Mouse (Mus musculus) layer of hippocampus, adult 18-20 months (tissue): ENCODE measurements around the gene Serpine1. TPM values are rescaled to one million over a fixed set of nuclear protein-coding genes. Genes with fewer than 3 reads are reported as not detected.

Experiments used
- DNase-seq, 2 experiments: peaks; one replicate each; pipeline ENCODE4 v3.0.0; 2022; ENCODE audit warnings: low spot score in 2 of 2
- total RNA-seq, 2 experiments: library from RNA; stranded (reverse); gene quantifications; 2 replicates each; pipeline ENCODE4 v1.2.3; 2021

Serpine1 gene
- total RNA-seq, 2 experiments from 2014 or later, result 0.40 to 0.94 TPM

DNA sequence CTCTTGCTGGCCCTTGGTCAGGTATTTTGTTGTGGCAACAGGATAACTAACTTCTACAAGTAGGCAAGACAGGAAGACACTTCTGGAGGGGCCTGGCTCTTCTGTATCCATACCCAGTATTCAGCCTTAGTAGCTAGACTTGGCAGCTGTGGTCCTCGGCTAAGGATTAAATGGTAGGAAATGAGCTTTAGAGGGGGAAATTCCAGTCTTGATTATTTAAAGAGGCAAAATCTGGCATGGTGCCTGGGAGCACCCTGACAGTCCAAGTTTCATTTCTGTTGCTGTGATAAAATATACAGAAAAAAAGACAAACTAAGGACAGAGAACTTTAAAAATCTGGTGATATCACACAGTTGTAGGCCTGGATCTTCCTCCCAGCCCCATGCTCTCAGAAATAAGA lies 24.0 kb upstream of the Serpine1 start:
- peak in 1 of 2 experiments; percentile 53 for DNase-seq

DNA sequence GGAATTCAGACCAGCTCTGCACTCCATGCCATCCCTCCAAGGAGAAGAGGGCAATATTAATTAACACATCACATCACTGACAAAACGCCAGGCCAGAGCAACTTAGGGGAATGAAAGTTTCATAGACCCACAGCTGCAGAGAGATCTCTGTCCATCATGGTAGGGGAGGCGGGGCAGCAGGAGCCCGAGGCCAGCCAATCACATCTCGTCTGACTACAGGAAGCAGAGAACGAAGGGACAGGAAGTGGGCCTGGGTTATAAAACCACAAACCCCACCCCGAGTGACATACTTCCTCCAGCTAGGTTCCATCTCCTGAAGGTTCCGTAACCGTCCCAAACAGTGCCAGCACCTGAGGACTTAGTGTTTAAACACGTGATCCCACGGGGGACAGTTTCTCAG lies 23.1 kb upstream of the Serpine1 start:
- DNase-seq, result no peak

DNA sequence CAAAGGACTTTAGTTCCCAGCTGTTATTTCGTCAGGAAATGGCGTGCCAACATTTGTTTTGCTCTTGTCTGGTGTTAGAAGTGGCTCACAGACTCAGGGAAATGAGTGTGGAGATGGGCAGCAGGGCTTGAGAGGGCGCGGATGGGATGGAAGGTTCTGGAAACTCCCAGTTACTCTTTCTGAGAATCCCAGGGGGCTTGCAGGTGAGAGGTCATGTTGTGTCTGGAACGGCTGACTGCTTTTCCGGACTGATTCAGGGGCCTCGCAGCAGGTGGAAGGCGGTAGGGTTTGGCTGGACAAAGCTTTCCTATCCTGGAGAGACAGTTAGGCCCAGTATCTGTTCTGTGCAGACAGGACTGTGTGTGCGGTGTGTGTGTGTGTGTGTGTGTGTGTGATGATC lies 21.7 kb upstream of the Serpine1 start:
- no peak for DNase-seq

GRCm38 (mm10) chr5:137091560-137091959 lies 19.5 kb upstream of the Serpine1 start:
- no peak for DNase-seq

DNA sequence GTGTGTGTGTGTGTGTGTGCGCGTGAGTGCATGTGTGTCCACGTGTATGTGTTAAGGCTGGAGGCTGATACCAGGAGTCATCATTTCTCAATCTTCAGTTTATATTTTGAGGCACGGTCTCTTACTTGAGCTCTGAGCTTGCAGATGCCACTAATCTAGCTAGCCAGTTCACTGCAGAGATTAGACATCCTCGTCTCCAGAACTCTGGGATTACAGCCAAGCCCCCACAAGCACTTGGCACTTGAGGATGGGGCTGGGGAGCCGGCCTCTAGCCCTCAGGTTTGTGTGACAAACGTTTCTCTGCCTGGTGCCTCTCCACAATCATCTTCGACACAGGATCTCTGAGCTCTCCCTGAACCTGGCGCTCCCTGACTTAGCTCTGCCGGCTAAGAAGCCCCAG lies 18.8 kb upstream of the Serpine1 start:
- no peak for DNase-seq

DNA sequence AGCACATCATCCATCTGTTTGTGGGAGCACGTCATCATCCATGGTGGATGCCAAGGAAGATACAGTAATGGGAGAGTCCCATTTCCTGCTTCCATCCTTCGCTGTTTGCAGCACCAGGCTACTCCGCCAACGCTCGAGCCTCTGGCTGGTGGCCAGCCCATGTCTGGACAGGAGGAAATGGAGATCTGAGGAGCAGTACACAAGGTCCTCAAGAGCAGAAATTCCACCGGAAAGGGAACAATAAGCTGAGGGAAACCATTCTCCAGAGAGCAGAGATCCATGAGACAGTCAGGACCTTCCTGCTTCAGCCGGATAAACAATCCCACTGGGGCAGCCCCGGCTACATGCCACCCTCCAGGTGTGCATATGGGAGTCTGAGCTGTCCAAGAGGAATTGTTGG lies 15.3 kb upstream of the Serpine1 start:
- no peak for DNase-seq

DNA sequence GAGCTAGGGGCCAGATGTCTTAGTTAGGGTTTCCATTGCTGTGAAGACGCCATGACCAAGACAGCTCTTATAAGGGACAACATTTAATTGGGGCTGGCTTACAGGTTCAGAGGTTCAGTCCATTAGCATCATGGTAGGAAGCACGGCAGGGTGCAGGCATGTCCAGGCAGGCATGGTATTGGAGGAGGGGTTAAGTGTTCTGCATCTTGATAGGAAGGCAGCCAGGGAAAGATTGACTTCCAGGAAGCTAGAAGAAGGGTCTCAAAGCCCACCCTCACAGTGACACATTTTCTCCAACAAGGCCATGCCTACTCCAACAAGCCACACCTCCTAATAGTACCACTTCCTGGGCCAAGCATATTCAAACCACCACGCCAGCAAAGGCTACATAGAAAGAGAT lies 13.7 kb upstream of the Serpine1 start:
- DNase-seq, result no peak

- DNase-seq, result no peak
These were observed 13.0 kb upstream of the Serpine1 start for GRCm38 (mm10) chr5:137085021-137085420.

GRCm38 (mm10) chr5:137083051-137083450 lies 11.0 kb upstream of the Serpine1 start:
- DNase-seq, result no peak

DNA sequence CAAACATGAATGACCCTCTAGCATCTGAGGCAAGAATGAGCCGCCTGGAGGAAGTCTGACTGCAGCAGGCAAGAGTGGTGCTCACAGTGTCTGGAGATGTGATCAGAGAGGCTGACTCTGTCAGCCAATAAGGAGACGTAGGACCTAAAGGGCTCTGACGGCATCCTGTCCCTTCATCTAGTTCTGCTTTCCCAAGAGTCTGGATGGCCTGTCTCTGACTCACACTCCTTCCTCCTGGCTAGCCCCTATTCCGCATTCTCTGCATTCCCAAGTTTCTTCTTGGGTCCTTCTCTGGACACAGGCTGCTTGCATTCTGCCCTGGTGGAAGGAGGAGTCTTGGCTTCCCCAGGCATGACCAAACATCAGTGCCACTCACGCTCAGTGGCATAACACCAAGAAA lies 7.8 kb upstream of the Serpine1 start:
- DNase-seq, result no peak

GRCm38 (mm10) chr5:137078616-137079015 lies 6.5 kb upstream of the Serpine1 start:
- DNase-seq, result no peak

DNA sequence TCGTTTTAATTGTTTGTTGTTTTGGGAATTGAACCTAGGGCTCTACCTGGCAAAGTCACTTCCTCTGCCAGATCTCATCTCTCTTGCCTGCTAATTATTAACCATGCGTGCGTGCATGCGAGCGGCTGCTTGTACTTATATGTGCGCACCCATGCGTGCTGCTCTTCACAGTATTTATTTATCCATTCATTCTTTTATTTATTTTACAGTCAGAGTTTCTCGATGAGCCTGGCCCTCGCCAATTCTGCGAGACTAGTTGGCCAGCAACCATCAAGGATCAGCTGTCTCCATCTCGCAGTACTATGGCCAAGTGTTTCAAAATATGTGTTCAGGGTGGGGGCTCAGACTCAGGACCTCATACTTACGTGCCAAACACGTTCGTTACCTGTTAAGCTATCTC lies 6.0 kb upstream of the Serpine1 start:
- DNase-seq, result no peak

DNA sequence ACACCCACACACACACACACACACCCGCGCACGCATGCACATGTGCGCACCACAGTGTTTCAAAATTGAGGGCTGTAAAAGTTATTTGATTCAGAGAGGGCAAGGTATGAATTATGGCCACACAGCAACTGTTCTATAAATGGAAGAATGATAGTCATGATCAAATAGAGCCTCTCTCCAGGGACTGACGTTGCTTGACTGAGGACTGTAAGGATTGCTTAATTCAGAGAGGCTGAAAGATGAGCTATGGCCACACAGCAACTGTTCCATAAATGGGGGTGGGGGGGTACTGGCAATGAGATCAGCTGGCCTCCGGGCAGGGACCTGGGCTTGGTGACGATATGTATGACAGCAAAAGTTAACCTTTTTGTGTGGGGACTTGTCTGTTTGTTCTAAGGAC lies 5.1 kb upstream of the Serpine1 start:
- DNase-seq, result no peak

DNA sequence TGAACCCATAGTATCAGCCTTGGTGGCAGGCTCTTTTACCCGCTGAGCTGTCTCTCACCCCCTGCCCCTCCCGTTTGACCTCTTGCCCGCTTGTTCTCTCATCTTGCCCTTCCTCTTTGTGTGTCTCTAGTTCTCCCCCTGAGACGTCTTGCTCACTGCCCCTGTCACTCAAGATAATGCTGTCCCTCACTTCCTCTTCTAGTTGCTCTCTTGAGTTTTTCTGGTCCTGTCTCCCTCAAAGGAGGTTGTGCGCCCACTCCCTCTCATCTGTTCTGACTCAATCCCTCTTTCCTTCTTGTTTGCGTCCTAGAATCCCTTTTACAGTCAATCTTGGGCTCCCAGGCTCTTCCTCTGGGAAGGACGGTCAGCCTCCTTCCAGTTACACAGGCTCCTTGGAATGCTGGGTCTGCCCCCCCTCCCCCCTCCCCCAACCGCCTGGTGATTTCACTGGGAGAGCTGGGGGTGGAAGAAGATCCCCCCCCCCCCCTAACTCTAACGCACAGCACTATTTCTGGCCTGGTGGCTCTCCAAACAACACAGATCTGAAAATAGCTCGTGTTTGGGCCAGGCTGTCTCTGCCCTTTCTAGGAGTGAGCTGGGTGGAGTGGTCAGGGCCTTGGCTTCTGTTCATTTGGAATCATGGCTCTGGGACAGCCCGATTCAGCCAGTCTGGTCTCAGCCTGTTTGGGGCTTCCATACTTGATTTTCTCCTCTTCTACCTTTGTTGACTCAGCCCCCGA lies 4.3 kb upstream of the Serpine1 start:
- no peak for DNase-seq

DNA sequence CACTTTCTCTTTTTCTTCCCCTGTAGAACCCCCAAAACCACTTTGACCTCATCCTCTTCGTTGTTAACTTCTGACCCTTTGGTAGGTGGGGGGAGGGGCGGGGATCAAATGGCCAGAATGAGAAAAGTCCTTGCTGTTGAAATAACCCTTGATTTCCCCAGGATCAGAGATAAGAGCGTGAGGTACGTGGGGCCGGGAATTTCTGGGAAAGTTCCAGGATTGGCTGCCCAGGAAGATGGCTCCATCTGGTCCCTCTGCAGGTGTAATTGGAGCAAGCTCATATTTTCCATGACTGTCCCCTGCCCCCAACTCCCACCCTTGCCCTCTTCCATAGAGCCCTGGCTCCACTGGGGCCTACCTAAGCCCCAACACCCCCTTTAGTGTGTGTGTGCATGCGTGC lies 3.7 kb upstream of the Serpine1 start:
- no peak for DNase-seq

DNA sequence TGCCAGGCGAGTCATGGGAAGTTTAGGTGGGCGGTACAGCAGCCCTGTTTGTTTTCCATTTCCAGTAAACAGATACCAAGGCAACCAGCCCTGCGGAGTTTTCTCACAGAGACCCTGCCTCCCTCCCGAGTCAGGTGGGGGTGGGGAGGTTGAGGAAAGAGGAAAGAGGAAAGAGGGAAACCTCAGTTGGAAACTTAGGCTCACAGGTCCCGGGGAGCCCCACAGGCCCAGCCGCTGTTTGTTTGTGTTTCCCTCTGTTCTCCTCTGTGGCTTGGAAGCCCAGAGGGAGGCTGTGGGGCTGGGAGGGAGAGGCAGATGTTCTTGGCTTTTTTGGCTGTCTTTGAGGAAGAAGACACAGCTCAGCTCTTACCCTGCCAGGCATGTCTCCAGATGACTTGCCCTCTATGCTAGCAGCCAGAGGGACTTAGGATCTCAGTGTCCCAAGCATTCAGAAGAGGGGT lies 2.2 kb upstream of the Serpine1 start:
- DNase-seq, result no peak

- DNase-seq, result no peak
These were observed 1.1 kb upstream of the Serpine1 start for GRCm38 (mm10) chr5:137073141-137073540.

DNA sequence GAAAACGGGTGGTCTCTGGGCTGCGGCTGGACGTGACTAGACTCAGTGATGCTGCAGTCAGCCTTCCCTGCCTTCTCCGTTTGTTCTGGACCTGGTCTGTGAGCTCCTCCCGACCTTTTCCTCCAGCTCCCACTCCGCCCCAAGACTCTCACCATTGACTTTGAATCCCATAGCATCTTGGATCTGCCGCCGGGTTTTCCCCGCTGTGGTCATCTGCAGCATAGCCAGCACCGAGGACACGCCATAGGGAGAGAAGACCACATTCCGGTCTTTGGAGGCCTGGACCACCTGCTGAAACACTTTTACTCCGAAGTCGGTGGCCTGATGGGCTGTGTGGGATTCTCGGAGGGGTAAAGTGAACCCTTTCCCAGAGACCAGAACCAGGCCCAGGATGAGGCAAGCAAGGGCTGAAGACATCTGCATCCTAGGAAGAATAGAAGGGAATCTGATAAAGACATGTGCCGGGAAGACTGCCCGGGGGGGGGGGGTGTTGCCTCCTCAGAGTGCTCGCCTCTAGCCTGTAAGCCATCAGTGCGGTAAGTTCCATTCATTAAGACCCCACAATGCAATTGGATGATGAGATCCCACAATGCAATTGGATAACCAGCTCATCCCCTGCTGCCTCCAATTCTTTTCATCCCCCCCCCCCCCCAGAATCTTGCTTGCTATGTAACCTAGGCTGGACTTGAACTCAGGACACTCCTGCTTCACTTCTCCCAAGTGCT lies 1.0 kb downstream of the Serpine1 start:
- DNase-seq, result no peak

DNA sequence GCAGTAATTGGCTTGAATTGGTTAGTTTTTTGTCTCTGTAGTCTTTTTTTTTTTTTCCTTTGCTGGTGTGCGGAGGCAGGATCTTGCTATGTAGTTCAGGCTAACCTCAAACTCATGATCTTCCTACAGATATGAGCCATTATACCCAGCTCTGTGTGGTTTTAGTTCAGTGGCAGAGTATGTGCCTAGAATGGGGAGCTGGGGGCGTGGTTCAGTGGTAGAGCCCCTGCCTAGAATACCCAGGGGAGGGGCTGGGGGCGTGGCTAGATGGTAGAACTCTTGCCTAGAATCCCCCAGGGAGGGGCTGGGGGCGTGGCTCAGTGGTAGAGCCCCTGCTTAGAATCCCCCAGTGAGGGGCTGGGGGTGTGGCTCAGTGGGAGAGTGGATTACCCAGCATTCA lies 3.4 kb downstream of the Serpine1 start:
- no peak for DNase-seq

GRCm38 (mm10) chr5:137065923-137066322 lies 6.1 kb downstream of the Serpine1 start:
- no peak for DNase-seq

DNA sequence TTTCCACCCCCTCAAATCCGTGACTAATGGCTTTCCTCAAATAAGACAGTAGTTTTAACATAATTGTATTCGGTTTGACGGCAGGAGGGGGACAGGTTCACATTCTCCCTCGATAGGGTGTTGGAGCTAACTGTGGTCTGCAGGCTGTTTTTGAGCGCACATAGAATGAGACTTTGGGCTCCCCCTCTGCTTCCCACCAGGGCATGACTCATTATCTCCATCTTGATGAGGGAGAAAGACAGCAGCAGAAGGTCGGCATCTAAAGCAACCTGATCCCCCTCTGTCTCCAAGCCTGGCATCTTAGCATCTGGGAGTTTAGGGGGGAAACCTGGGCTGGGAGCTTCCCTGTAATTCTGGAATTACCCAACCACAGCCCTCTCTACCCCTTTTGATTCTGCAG lies 6.6 kb downstream of the Serpine1 start:
- no peak for DNase-seq

DNA sequence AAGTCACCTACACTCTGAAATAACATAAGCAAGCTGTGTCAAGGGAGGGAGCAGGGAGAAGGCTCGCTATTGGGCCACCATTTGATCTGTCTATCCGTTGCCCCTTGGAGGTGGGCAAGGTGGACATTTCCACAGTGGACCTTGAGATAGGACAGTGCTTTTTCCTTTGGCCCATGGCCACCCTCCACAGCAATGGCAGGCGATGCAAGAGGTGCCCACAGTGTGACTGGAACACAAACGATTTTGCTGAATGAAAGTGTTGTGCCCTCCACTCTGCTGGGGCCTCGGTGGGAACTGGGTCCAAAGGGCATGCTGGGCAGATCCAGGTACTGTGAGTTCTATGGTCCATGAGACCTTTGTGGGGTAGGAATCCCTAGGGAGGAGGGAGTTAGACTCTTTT lies 9.5 kb downstream of the Serpine1 start:
- DNase-seq, result no peak
